ENCODE assay signal across 15 mouse cellular contexts in the genomic region with DNA sequence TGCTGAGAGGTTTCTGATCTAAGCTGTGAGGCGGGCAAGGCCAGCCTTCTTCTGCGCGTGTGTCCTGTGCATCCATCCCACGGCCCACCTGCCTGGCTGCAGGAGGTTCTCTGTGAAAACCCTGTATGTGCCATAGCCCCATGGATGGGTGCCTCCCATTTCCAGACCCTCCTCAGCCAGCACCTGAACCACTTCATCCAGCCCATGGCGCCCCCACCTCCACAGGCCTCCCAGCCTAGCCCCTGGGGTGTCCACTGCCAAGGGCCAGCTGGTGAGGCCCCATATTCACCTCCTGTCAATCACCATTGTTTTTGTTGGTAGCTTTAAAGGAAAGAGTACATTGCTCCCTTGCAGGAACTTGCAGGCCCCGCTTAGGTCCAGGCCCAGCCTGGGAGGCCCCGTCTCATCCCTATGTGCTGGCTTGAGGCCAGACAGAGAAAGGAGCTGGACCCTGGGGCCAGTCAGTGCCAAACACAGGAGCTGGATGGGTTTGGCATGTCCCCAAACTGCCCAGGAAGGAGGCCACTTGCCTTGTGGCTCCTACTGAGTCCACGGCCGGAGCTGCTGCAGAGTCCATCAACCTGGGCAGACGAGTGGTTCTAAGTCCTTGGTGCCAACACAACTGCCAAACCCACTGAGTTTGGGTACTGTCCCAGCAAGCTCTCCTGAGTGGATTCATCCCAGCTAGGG. TPM values are rescaled to one million over a fixed set of nuclear protein-coding genes. Genes with fewer than 3 reads are reported as not detected.
DNase-seq lines count a peak whose midpoint lies in the region; ATAC-seq lines count a peak whose summit lies in the region.
"Had no signal": no experiment of that assay in that cellular context is flagged by ENCODE, and none has a peak within 500 bp of the region (broad histone marks: within the 10 kb centered on the region; RNA-seq: fewer than 3 reads in every experiment).

No protein-coding gene starts in this region.

- 0 out of 2 replicates have a peak overlapping the region, but pooled peaks have one; percentile 27 for H3K27ac ChIP-seq in forebrain, embryonic 10.5 days
- H3K27ac ChIP-seq in forebrain, embryonic 16.5 days (ENCODE audit: low read length): no peak overlapping the region
- H3K27ac ChIP-seq in heart, embryonic 15.5 days: no peak overlapping the region
- H3K27ac ChIP-seq in limb, embryonic 11.5 days (replicated peaks; ENCODE audit: low read depth, low read length): no peak overlapping the region
- no peak overlapping the region for H3K27ac ChIP-seq in limb, embryonic 10.5 days
- H3K27ac ChIP-seq: hindbrain, embryonic 12.5 days; kidney, postnatal 0 days; limb, embryonic 15.5 days; stomach, postnatal 0 days had no signal

- H3K27me3 ChIP-seq in forebrain, embryonic 10.5 days (ENCODE audit: poor library complexity, severe bottlenecking): no peaks in the 10 kb centered on the region
- H3K27me3 ChIP-seq in forebrain, embryonic 16.5 days (replicated peaks; ENCODE audit: control insufficient read depth, insufficient read depth, low read length): no peaks in the 10 kb centered on the region
- H3K27me3 ChIP-seq in heart, embryonic 15.5 days: no peaks in the 10 kb centered on the region
- H3K27me3 ChIP-seq in limb, embryonic 11.5 days (ENCODE audit: control insufficient read depth, insufficient read depth, low read length): no peaks in the 10 kb centered on the region
- H3K27me3 ChIP-seq in limb, embryonic 10.5 days (ENCODE audit: low read depth, poor library complexity, severe bottlenecking): no peaks in the 10 kb centered on the region
- H3K27me3 ChIP-seq: hindbrain, embryonic 12.5 days; limb, embryonic 15.5 days had no signal

- 94% methylated on average over 10 of the region's 10 CpGs for WGBS in forebrain, embryonic 10.5 days
- WGBS in forebrain, embryonic 16.5 days: 80% methylated on average over 10 of the region's 10 CpGs
- 77% methylated on average over 10 of the region's 10 CpGs for whole genome bisulfite sequencing in heart, embryonic 15.5 days
- WGBS in limb, embryonic 11.5 days: 88% methylated on average over 10 of the region's 10 CpGs
- 95% methylated on average over 10 of the region's 10 CpGs for WGBS in limb, embryonic 10.5 days

- peaks cover 26% of the 10 kb centered on the region for H3K4me1 ChIP-seq in forebrain, embryonic 10.5 days
- peaks cover 9% of the 10 kb centered on the region for H3K4me1 ChIP-seq in forebrain, embryonic 16.5 days (replicated peaks; ENCODE audit: control insufficient read depth, insufficient read depth, low read length)
- H3K4me1 ChIP-seq in heart, embryonic 15.5 days (replicated peaks): peaks cover 34% of the 10 kb centered on the region
- peaks cover 8% of the 10 kb centered on the region for H3K4me1 ChIP-seq in limb, embryonic 11.5 days (ENCODE audit: control insufficient read depth, insufficient read depth, low read length)
- H3K4me1 ChIP-seq in limb, embryonic 10.5 days: peaks cover 35% of the 10 kb centered on the region

- no peak overlapping the region for H3K4me2 ChIP-seq in forebrain, embryonic 16.5 days (ENCODE audit: low read length)
- H3K4me2 ChIP-seq in heart, embryonic 15.5 days: no peak overlapping the region
- no peak overlapping the region for H3K4me2 ChIP-seq in limb, embryonic 11.5 days (ENCODE audit: low read depth, severe bottlenecking)
- H3K4me2 ChIP-seq: hindbrain, embryonic 12.5 days; limb, embryonic 15.5 days had no signal

- no peaks in the 10 kb centered on the region for H3K9me3 ChIP-seq in forebrain, embryonic 10.5 days
- H3K9me3 ChIP-seq in forebrain, embryonic 16.5 days (ENCODE audit: control insufficient read depth, low read length): no peaks in the 10 kb centered on the region
- H3K9me3 ChIP-seq in heart, embryonic 15.5 days (replicated peaks): no peaks in the 10 kb centered on the region
- H3K9me3 ChIP-seq in limb, embryonic 11.5 days (ENCODE audit: control insufficient read depth, low read length): no peaks in the 10 kb centered on the region
- no peaks in the 10 kb centered on the region for H3K9me3 ChIP-seq in limb, embryonic 10.5 days (replicated peaks)
- H3K9me3 ChIP-seq: hindbrain, embryonic 12.5 days; limb, embryonic 15.5 days had no signal

- DNase-seq in forebrain, embryonic 10.5 days (ENCODE audit: extremely low spot score, low spot score): no peak
- no peak for DNase-seq in heart, adult 9 months (ENCODE audit: low spot score in 2 of 2)
- no peak for DNase-seq in limb, embryonic 11.5 days (ENCODE audit: low spot score)
- DNase-seq in limb, embryonic 10.5 days (ENCODE audit: low spot score): no peak
- peak; percentile 16 to 50 for DNase-seq in cerebellum, adult 18-20 months
- DNase-seq in frontal cortex, postnatal 14 days (ENCODE audit: low spot score in 2 of 2): no peak
- DNase-seq: lung, adult 2 months had no signal

- ATAC-seq in forebrain, embryonic 16.5 days: no peak
- no peak for ATAC-seq in heart, embryonic 15.5 days (replicated peaks; ENCODE audit: insufficient number of reproducible peaks, insufficient read depth, low FRiP score, low read depth)
- no peak for ATAC-seq in limb, embryonic 11.5 days (ENCODE audit: insufficient number of reproducible peaks, low FRiP score, low TSS enrichment, low read depth)
- ATAC-seq: activated CD4-positive, CD25-positive, alpha-beta regulatory T cell, adult 4 months had no signal

- H3K4me3 ChIP-seq in forebrain, embryonic 10.5 days: no peak overlapping the region
- H3K4me3 ChIP-seq in forebrain, embryonic 16.5 days (replicated peaks; ENCODE audit: low read length): no peak overlapping the region
- H3K4me3 ChIP-seq in heart, embryonic 15.5 days: no peak overlapping the region
- H3K4me3 ChIP-seq in limb, embryonic 11.5 days (ENCODE audit: low read depth, low read length): no peak overlapping the region
- no peak overlapping the region for H3K4me3 ChIP-seq in limb, embryonic 10.5 days
- H3K4me3 ChIP-seq: hindbrain, embryonic 12.5 days; limb, embryonic 15.5 days had no signal

- no peak overlapping the region for H3K9ac ChIP-seq in forebrain, embryonic 16.5 days (replicated peaks; ENCODE audit: low read depth, low read length)
- peak overlapping the region; percentile 6; the same call in 1 of the 2 replicates for H3K9ac ChIP-seq in heart, embryonic 15.5 days
- 0 out of 2 replicates have a peak overlapping the region, but pooled peaks have one; percentile 9 for H3K9ac ChIP-seq in limb, embryonic 11.5 days (ENCODE audit: low read length)
- H3K9ac ChIP-seq: hindbrain, embryonic 12.5 days; limb, embryonic 15.5 days had no signal

- peaks cover 28% of the 10 kb centered on the region for H3K36me3 ChIP-seq in forebrain, embryonic 10.5 days (replicated peaks)
- H3K36me3 ChIP-seq in forebrain, embryonic 16.5 days (ENCODE audit: control insufficient read depth, insufficient read depth): peaks cover 2% of the 10 kb centered on the region; the same call in 1 of the 2 replicates
- peaks cover 5% of the 10 kb centered on the region; the same call in 1 of the 2 replicates for H3K36me3 ChIP-seq in heart, embryonic 15.5 days
- H3K36me3 ChIP-seq in limb, embryonic 11.5 days (ENCODE audit: control insufficient read depth, insufficient read depth, low read length): no peaks in the 10 kb centered on the region
- H3K36me3 ChIP-seq in limb, embryonic 10.5 days: peaks cover 24% of the 10 kb centered on the region

RNA-seq across cellular contexts. Expression of a gene that starts 15.4 kb away (rescaled TPM):
- 3.8 and 3.9 TPM in 2 replicates for polyA plus RNA-seq in forebrain, embryonic 10.5 days (2016; fragmentation: Nextera tagmentation; extraction: Ambion mirVana)
- polyA plus RNA-seq in forebrain, embryonic 16.5 days (2015; fragmentation: Nextera tagmentation; extraction: Ambion mirVana): 4.0 and 5.3 TPM in 2 replicates
- 7.2 and 34.0 TPM in 2 replicates for polyA plus RNA-seq in heart, embryonic 15.5 days (2015; fragmentation: Nextera tagmentation; extraction: Ambion mirVana)
- 2.8 TPM in 2 replicates for polyA plus RNA-seq in limb, embryonic 11.5 days (2014; fragmentation: Nextera tagmentation; extraction: Ambion mirVana)
- 2.1 and 3.5 TPM in 2 replicates for polyA plus RNA-seq in limb, embryonic 10.5 days (2016; fragmentation: Nextera tagmentation; extraction: Ambion mirVana)
- polyA plus RNA-seq: C2C12 had no signal

RNA-seq across cellular contexts. Expression of a gene that starts 24.8 kb away (rescaled TPM):
- polyA plus RNA-seq in forebrain, embryonic 10.5 days (2016; fragmentation: Nextera tagmentation; extraction: Ambion mirVana): 5.9 and 7.9 TPM in 2 replicates
- 18.8 and 22.9 TPM in 2 replicates for polyA plus RNA-seq in forebrain, embryonic 16.5 days (2015; fragmentation: Nextera tagmentation; extraction: Ambion mirVana)
- polyA plus RNA-seq in heart, embryonic 15.5 days (2015; fragmentation: Nextera tagmentation; extraction: Ambion mirVana): 4.8 and 7.9 TPM in 2 replicates
- polyA plus RNA-seq in limb, embryonic 11.5 days (2014; fragmentation: Nextera tagmentation; extraction: Ambion mirVana): 9.5 and 9.6 TPM in 2 replicates
- polyA plus RNA-seq in limb, embryonic 10.5 days (2016; fragmentation: Nextera tagmentation; extraction: Ambion mirVana): 6.7 and 12.3 TPM in 2 replicates

RNA-seq across cellular contexts. Expression of a gene that starts 57.4 kb away (rescaled TPM):
- 0.05 and 0.11 TPM in 2 replicates for polyA plus RNA-seq in forebrain, embryonic 10.5 days (2016; fragmentation: Nextera tagmentation; extraction: Ambion mirVana)
- 1.2 TPM in 2 replicates for polyA plus RNA-seq in forebrain, embryonic 16.5 days (2015; fragmentation: Nextera tagmentation; extraction: Ambion mirVana)
- 2.1 and 2.4 TPM in 2 replicates for polyA plus RNA-seq in heart, embryonic 15.5 days (2015; fragmentation: Nextera tagmentation; extraction: Ambion mirVana)
- polyA plus RNA-seq in limb, embryonic 11.5 days (2014; fragmentation: Nextera tagmentation; extraction: Ambion mirVana): 0.17 and 0.40 TPM in 2 replicates
- 0.15 and 0.18 TPM in 2 replicates for polyA plus RNA-seq in limb, embryonic 10.5 days (2016; fragmentation: Nextera tagmentation; extraction: Ambion mirVana)
- polyA plus RNA-seq: activated CD4-positive, CD25-positive, alpha-beta regulatory T cell, adult 4 months had no signal

Comparison
In these comparisons a context has a peak if more than half of its experiments do, and no peak if none do; other contexts are left out.
1. DNase-seq: peak in cerebellum, adult 18-20 months (2 of 2); none in forebrain, embryonic 10.5 days (single experiment), heart, adult 9 months (0 of 2), limb, embryonic 11.5 days (single experiment), limb, embryonic 10.5 days (single experiment) and frontal cortex, postnatal 14 days (0 of 2).